ENCODE assay signal across 8 mouse cellular contexts in genomic region chr11:59664818-59665217, GRCm38 (mm10). TPM values are rescaled to one million over a fixed set of nuclear protein-coding genes. Genes with fewer than 3 reads are reported as not detected.
DNase-seq lines count a peak whose midpoint lies in the region; ATAC-seq lines count a peak whose summit lies in the region.

No protein-coding gene starts in this region.

- H3K4me3 ChIP-seq in intestine, embryonic 15.5 days (replicated peaks): no peak overlapping the region
- no peak overlapping the region for H3K4me3 ChIP-seq in midbrain, embryonic 14.5 days (replicated peaks; ENCODE audit: low read depth, low read length)

- peak overlapping the region; percentile 84 for H3K4me2 ChIP-seq in intestine, embryonic 15.5 days (replicated peaks)
- H3K4me2 ChIP-seq in midbrain, embryonic 14.5 days (ENCODE audit: low read length): peak overlapping the region; percentile 88

- H3K27me3 ChIP-seq in intestine, embryonic 15.5 days (replicated peaks): no peaks in the 10 kb centered on the region
- no peaks in the 10 kb centered on the region for H3K27me3 ChIP-seq in midbrain, embryonic 14.5 days (ENCODE audit: control insufficient read depth, insufficient read depth, low read length)

- 21% methylated on average over 3 of the region's 3 CpGs for WGBS in intestine, embryonic 15.5 days
- 45% methylated on average over 3 of the region's 3 CpGs for WGBS in midbrain, embryonic 14.5 days

- no peak for ATAC-seq in intestine, embryonic 15.5 days
- no peak for ATAC-seq in midbrain, embryonic 14.5 days (ENCODE audit: low FRiP score, low TSS enrichment)

- H3K9me3 ChIP-seq in intestine, embryonic 15.5 days: no peaks in the 10 kb centered on the region
- no peaks in the 10 kb centered on the region for H3K9me3 ChIP-seq in midbrain, embryonic 14.5 days (ENCODE audit: control insufficient read depth, low read length)

- peak overlapping the region; percentile 56 for H3K27ac ChIP-seq in intestine, embryonic 15.5 days
- H3K27ac ChIP-seq in midbrain, embryonic 14.5 days (replicated peaks; ENCODE audit: low read depth, low read length): 0 out of 2 replicates have a peak overlapping the region, but pooled peaks have one; percentile 14

- intact Hi-C loops in left cerebral cortex, postnatal 4 days (cut with DNase I): loop anchor here (10.0 kb wide), 1 partner anchor 60 kb away; no protein-coding TSS in a partner anchor

- no peaks in the 10 kb centered on the region for H3K36me3 ChIP-seq in intestine, embryonic 15.5 days
- H3K36me3 ChIP-seq in midbrain, embryonic 14.5 days (ENCODE audit: control insufficient read depth, insufficient read depth, low read length): no peaks in the 10 kb centered on the region

- H3K4me1 ChIP-seq in intestine, embryonic 15.5 days (replicated peaks): peaks cover 24% of the 10 kb centered on the region
- peaks cover 38% of the 10 kb centered on the region for H3K4me1 ChIP-seq in midbrain, embryonic 14.5 days (ENCODE audit: control insufficient read depth, insufficient read depth, low read length)

- H3K9ac ChIP-seq in intestine, embryonic 15.5 days: no peak overlapping the region
- peak overlapping the region; percentile 25; the same call in 1 of the 2 replicates for H3K9ac ChIP-seq in midbrain, embryonic 14.5 days (replicated peaks; ENCODE audit: low read length)

- DNase-seq in adrenal gland, adult 8-10 months: peak; percentile 40
- DNase-seq in cerebellum, postnatal 14 days: peak; percentile 68 to 71
- DNase-seq in gastrocnemius, postnatal 25 days: peak; percentile 77
- DNase-seq in left cerebral cortex, postnatal 4 days: peak; percentile 12
- DNase-seq in midbrain, embryonic 14.5 days: peak; percentile 25
- DNase-seq in spleen, postnatal 4 days (ENCODE audit: low spot score in 2 of 2): no peak
- no peak for DNase-seq in spleen, postnatal 14 days (ENCODE audit: low spot score in 2 of 2)

RNA-seq across cellular contexts. Expression of gene Mprip, which starts 3.7 kb away (rescaled TPM):
- 100 to 1,000 TPM; 180 to 290 (median 232) TPM for total RNA-seq in adrenal gland, adult 8-10 months (2022)
- total RNA-seq in gastrocnemius, postnatal 25 days (2021): 10 to 100 TPM; 71.9 to 86.7 TPM
- 54.9 and 56.2 TPM in 2 replicates for polyA plus RNA-seq in intestine, embryonic 15.5 days (2015; fragmentation: Nextera tagmentation; extraction: Ambion mirVana)
- 100 to 1,000 TPM; 270 to 281 TPM for total RNA-seq in left cerebral cortex, postnatal 4 days (2021)
- 62.6 and 68.7 TPM in 2 replicates for polyA plus RNA-seq in midbrain, embryonic 14.5 days (2014; fragmentation: Nextera tagmentation; extraction: Ambion mirVana)

Comparison
In these comparisons a context has a peak if more than half of its experiments do, and no peak if none do; other contexts are left out.
1. DNase-seq: peak in adrenal gland, adult 8-10 months (single experiment), cerebellum, postnatal 14 days (2 of 2), gastrocnemius, postnatal 25 days (single experiment), left cerebral cortex, postnatal 4 days (single experiment) and midbrain, embryonic 14.5 days (single experiment); none in spleen, postnatal 4 days (0 of 2) and spleen, postnatal 14 days (0 of 2).